Mouse (Mus musculus) cerebellum, adult 2 months (tissue): ENCODE measurements around the gene Phf1. TPM values are rescaled to one million over a fixed set of nuclear protein-coding genes. Genes with fewer than 3 reads are reported as not detected.
"Not testable (repeated sequence)": the region's sequence is repeated elsewhere in the genome, so short reads cannot be mapped to it uniquely, and the experiment has no call there.

ENCODE experiments used
- DNase-seq, 2 experiments: peaks; one replicate each; pipeline ENCODE4 v3.0.0; 2021
- H3K27ac ChIP-seq: fragments of 200-500 bp; 2 replicates; pipeline ENCODE4 v1.5.1; 2012; ENCODE audit warnings: low read length, control low read depth, inconsistent platforms; ENCODE audit not compliant: insufficient read depth
- H3K27me3 ChIP-seq: fragments of 200-500 bp; 2 replicates; pipeline ENCODE4 v1.6.1; 2012; ENCODE audit warnings: inconsistent platforms, mild to moderate bottlenecking, low read length, moderate library complexity; ENCODE audit not compliant: control insufficient read depth, insufficient read depth
- H3K4me1 ChIP-seq: fragments of 200-500 bp; 2 replicates; pipeline ENCODE4 v1.6.1; 2011; ENCODE audit warnings: low read length; ENCODE audit not compliant: control insufficient read depth, insufficient read depth
- H3K4me3 ChIP-seq: fragments of 200-500 bp; replicated peaks from 2 replicates; pipeline ENCODE3; 2011; ENCODE audit warnings: mild to moderate bottlenecking, low read depth, low read length, control low read depth; ENCODE audit not compliant: insufficient read depth
- CTCF ChIP-seq: fragments of 200-500 bp; IDR thresholded peaks from 2 replicates; pipeline ENCODE4 v1.5.1; 2011; ENCODE audit warnings: low read depth, mild to moderate bottlenecking, control low read depth, low read length, moderate library complexity, borderline replicate concordance; ENCODE audit not compliant: insufficient read depth
- POLR2A ChIP-seq: fragments of 200-500 bp; IDR thresholded peaks from 2 replicates; pipeline ENCODE4 v1.6.1; 2011; ENCODE audit warnings: low read length, control low read depth, borderline replicate concordance; ENCODE audit not compliant: insufficient read depth
- WGBS: fragments of 180-500 bp; shearing (Covaris S2); methylation state at CpG from one replicate; pipeline ENCODE4 v1.1.7; 2018; 5-methylcytosine and 5-hydroxymethylcytosine counted together
- polyA plus RNA-seq: library from polyadenylated mRNA; depleted of rRNA; stranded (reverse); fragments of >200 nt; gene quantifications from 2 replicates; pipeline ENCODE4 v1.2.3, GENCODE M21; 2012

Gene Phf1
- polyA plus RNA-seq, 1 experiment: 60.8 TPM

- Histone ChIP-seq H3K4me3 (peak within 1 kb of the TSS; percentile 89), H3K27ac (peak within 1 kb of the TSS; percentile 14), H3K4me1 (peaks cover 11% of the 10 kb centered on the region; the same call in 1 of the 2 replicates), H3K27me3 (no peaks in the 10 kb centered on the region)
- peak; percentile 96 to 97 for DNase-seq
- WGBS: under 1% methylated on average over 74 of the region's 75 CpGs
- TF ChIP-seq POLR2A (peak; percentile 98), CTCF (no peak)
Observed at GRCm38 (mm10) chr17:26972703-26973574, 40.1 kb downstream of the Phf1 start, which contains the start of gene Zbtb9. TSS of gene Zbtb9 (plus strand) at chr17:26973167.

- no peak for TF ChIP-seq CTCF
- no peak for TF ChIP-seq POLR2A
- 90% methylated on average over 15 of the region's 15 CpGs for WGBS
- DNase-seq: no peak
- no peaks in the 10 kb centered on the region for H3K27me3 ChIP-seq
- H3K27ac ChIP-seq: no peak overlapping the region
- no peak overlapping the region for H3K4me3 ChIP-seq
- peaks cover 11% of the 10 kb centered on the region; the same call in 1 of the 2 replicates for H3K4me1 ChIP-seq
Observed at GRCm38 (mm10) chr17:26974547-26974946, 41.7 kb downstream of the Phf1 start.

- Histone ChIP-seq H3K4me3 (no peak overlapping the region), H3K27me3 (no peaks in the 10 kb centered on the region), H3K4me1 (peaks cover 11% of the 10 kb centered on the region; the same call in 1 of the 2 replicates), H3K27ac (no peak overlapping the region)
- TF ChIP-seq CTCF: no peak
- TF ChIP-seq POLR2A: no peak
- no peak for DNase-seq
Observed at GRCm38 (mm10) chr17:26975415-26975814, 42.6 kb downstream of the Phf1 start.

- peaks cover 11% of the 10 kb centered on the region; the same call in 1 of the 2 replicates for H3K4me1 ChIP-seq
- H3K4me3 ChIP-seq, H3K27me3 ChIP-seq, DNase-seq, H3K27ac ChIP-seq: not testable (repeated sequence)
- 87% methylated on average over 6 of the region's 6 CpGs for WGBS
Observed at GRCm38 (mm10) chr17:26977354-26977753, 44.5 kb downstream of the Phf1 start.

- no peak for TF ChIP-seq POLR2A
- no peak for TF ChIP-seq CTCF
- Histone ChIP-seq H3K27ac (no peak overlapping the region), H3K4me1 (peaks cover 4% of the 10 kb centered on the region; the same call in 1 of the 2 replicates), H3K4me3 (no peak overlapping the region), H3K27me3 (no peaks in the 10 kb centered on the region)
- no peak for DNase-seq
- WGBS: 69% methylated on average over 2 of the region's 2 CpGs
Observed at GRCm38 (mm10) chr17:26979426-26979825, 46.6 kb downstream of the Phf1 start.

- no peaks in the 10 kb centered on the region for H3K4me1 ChIP-seq
- WGBS: 70% methylated on average over 2 of the region's 2 CpGs
- H3K27me3 ChIP-seq: no peaks in the 10 kb centered on the region
- H3K4me3 ChIP-seq: no peak overlapping the region
- no peak overlapping the region for H3K27ac ChIP-seq
- no peak for DNase-seq
- no peak for TF ChIP-seq POLR2A
- no peak for TF ChIP-seq CTCF
Observed at GRCm38 (mm10) chr17:26981050-26981449, 48.2 kb downstream of the Phf1 start.

GRCm38 (mm10) chr17:26983382-26983781 is 50.5 kb downstream of the Phf1 start:
- Histone ChIP-seq H3K27ac (no peak overlapping the region), H3K4me1 (no peaks in the 10 kb centered on the region), H3K27me3 (no peaks in the 10 kb centered on the region), H3K4me3 (no peak overlapping the region)
- TF ChIP-seq CTCF (no peak), POLR2A (no peak)
- no peak for DNase-seq
- WGBS: 89% methylated on average over 4 of the region's 4 CpGs
